Mouse (Mus musculus): Measurements from ENCODE around the gene Frmd4a. TPM values are rescaled to one million over a fixed set of nuclear protein-coding genes. Genes with fewer than 3 reads are reported as not detected.

Gene Frmd4a
- total RNA-seq, 2 experiments from 2014 or later, result 113 to 118 TPM

DNA sequence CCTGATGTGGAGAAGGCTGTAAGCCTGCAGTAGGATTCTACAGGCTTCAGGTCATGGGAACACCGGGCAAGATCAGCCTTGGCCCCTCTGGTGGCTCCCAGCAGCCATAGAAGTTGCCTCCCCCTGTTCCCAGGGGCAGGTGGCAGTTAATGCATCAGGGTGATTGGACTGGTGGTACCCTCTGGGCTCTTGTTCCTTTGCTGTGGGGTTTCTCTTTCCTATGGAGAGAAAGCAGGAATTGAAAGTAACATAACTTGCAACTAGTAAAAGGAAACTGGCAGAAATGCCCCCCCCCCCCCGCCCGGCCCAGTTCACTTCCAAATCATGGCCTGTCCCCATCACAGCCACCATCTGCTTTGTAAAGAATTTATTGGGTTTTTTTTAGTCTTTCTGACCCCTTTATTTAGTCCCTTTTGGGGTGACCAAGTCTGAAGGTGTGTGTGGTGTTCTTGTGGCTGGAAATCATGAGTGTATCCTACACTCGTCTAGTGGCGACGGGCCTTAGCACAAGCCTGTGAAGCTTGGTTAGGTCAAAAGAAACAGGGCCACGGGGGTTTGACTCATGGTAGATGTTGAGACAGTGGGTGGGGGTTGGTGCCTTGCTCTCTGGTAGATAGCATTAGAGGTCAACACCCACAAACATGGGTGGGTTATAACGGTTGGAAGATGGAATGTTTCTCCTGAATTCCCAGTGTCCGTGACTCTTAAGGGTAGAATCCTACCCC lies 549.6 kb downstream of the Frmd4a start:
- intact Hi-C loops (cut with DNase I), result no loop called here
- DNase-seq (ENCODE audit: extremely low spot score in 1 of 2, low spot score in 2 of 2), result no peak

- intact Hi-C loops (cut with DNase I), result no loop called here
- no peak for DNase-seq (ENCODE audit: extremely low spot score in 1 of 2, low spot score in 2 of 2)
These were observed 551.5 kb downstream of the Frmd4a start for GRCm38 (mm10) chr2:4568967-4569366.

- DNase-seq (ENCODE audit: extremely low spot score in 1 of 2, low spot score in 2 of 2), result no peak
- intact Hi-C loops (cut with DNase I), result no loop called here
These were observed 552.8 kb downstream of the Frmd4a start for GRCm38 (mm10) chr2:4570186-4570861.

- intact Hi-C loops (cut with DNase I), result no loop called here
These were observed 555.2 kb downstream of the Frmd4a start for GRCm38 (mm10) chr2:4572498-4573263.

DNA sequence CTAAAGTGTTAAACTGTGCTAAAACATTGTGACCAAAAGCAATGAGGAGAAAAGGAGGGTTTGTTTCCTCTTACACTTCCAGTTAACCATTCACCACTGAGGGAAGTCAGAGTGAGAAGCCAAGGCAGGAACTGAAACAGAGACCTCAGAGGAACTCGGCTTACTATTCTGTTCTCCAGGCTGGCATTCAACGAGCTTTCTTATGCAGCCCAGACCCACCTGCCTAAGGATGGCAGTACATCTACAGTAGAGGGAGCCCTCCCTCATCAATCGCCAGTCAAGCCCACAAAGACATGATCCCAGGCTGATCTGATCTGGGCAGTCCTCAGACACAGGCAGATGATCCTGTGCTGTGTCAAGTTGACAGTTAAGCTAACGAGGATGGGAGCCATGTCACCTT lies 555.9 kb downstream of the Frmd4a start:
- DNase-seq (ENCODE audit: extremely low spot score in 1 of 2, low spot score in 2 of 2), result no peak
- intact Hi-C loops (cut with DNase I), result no loop called here

More at GRCm38 (mm10) chr2:4572498-4573263, 555.2 kb downstream of the Frmd4a start:
- DNase-seq (ENCODE audit: extremely low spot score in 1 of 2, low spot score in 2 of 2), result no peak

- intact Hi-C loops (cut with DNase I), result no loop called here
- DNase-seq (ENCODE audit: extremely low spot score in 1 of 2, low spot score in 2 of 2), result no peak
These were observed 556.7 kb downstream of the Frmd4a start for GRCm38 (mm10) chr2:4574251-4574650.

DNA sequence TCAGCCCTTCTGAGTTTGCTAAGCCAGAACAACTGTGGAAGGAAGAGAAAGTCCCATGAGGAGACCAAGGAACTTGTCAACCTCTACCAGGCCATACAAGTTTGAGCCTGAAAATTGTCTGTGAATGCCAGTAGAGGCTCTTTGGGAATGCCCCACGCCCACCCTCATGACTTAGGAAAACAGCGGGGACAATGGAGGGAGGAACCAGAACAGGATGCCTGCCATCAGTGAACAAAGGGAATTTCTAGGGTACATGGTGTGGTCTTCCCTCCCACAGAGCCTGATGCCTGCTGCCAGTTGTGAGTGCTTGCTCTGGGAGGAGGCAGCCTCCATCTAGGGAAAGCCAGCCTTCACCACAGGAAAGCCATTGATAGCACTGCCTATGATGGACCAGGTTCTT lies 557.6 kb downstream of the Frmd4a start:
- no peak for DNase-seq (ENCODE audit: extremely low spot score in 1 of 2, low spot score in 2 of 2)
- intact Hi-C loops (cut with DNase I), result no loop called here

- no peak for DNase-seq (ENCODE audit: extremely low spot score in 1 of 2, low spot score in 2 of 2)
- intact Hi-C loops (cut with DNase I), result no loop called here
These were observed 558.5 kb downstream of the Frmd4a start for GRCm38 (mm10) chr2:4575975-4576374.

- no peak for DNase-seq (ENCODE audit: extremely low spot score in 1 of 2, low spot score in 2 of 2)
- intact Hi-C loops (cut with DNase I), result no loop called here
These were observed 560.8 kb downstream of the Frmd4a start for GRCm38 (mm10) chr2:4578291-4578690.

DNA sequence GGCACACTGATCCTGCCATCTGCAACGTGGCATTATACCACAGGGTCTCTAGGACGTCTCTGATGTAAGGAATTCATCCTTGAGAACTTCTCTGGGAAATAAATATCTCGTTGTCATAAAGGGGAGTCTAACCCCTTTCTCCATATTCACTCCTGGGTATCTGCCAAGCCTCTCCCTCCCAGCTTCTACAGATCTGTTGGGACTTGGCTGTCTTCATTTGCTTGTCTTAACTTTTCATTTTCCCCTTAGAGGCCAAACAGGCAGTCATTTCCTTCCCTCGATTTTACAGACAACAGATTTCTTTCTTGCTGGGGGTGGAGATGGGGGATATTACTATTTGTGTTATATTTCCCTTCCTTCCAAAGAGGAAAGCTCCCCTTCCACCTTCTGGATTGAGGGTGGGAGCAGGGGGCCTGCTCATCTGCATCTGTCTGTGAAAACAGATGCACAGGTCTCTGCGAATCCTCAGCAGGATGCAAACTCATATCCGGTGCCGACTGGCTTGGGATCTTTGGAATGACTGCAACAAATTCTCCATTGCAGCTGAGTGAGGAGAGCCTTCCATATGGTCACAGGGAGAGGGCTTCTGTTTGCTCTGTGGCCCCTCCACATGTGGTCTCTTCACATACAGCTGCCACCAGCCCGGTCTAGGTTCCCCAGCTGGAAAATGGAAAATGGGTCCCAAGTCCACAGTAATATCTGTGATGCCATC lies 562.0 kb downstream of the Frmd4a start:
- intact Hi-C loops (cut with DNase I), result no loop called here
- no peak for DNase-seq (ENCODE audit: extremely low spot score in 1 of 2, low spot score in 2 of 2)

GRCm38 (mm10) chr2:4580666-4581065 lies 563.1 kb downstream of the Frmd4a start:
- no peak for DNase-seq (ENCODE audit: extremely low spot score in 1 of 2, low spot score in 2 of 2)
- intact Hi-C loops (cut with DNase I), result no loop called here

DNA sequence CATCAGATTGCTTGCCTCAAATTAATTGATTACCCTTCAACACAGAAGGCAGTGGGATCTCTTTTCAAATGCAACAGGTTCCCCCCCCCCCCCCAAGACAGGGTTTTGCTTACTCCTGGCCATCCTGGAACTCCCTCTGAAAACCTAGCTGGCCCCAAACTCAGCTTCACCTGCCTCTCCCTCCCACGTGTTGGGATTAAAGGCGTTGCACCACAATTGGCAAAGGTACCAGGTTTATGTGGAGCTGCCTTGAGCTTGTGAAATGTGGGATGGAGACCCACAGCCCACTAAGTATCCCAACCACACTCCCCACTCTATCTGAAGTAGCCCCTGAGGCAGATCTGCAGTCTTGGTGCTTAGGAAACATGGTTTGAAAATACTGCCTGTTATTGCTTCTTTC lies 565.4 kb downstream of the Frmd4a start:
- DNase-seq (ENCODE audit: extremely low spot score in 1 of 2, low spot score in 2 of 2), result no peak
- intact Hi-C loops (cut with DNase I), result no loop called here

GRCm38 (mm10) chr2:4584252-4584651 lies 566.7 kb downstream of the Frmd4a start:
- intact Hi-C loops (cut with DNase I), result no loop called here
- DNase-seq (ENCODE audit: extremely low spot score in 1 of 2, low spot score in 2 of 2), result no peak

- no peak for DNase-seq (ENCODE audit: extremely low spot score in 1 of 2, low spot score in 2 of 2)
- intact Hi-C loops (cut with DNase I), result no loop called here
These were observed 568.7 kb downstream of the Frmd4a start for GRCm38 (mm10) chr2:4586245-4586644.

DNA sequence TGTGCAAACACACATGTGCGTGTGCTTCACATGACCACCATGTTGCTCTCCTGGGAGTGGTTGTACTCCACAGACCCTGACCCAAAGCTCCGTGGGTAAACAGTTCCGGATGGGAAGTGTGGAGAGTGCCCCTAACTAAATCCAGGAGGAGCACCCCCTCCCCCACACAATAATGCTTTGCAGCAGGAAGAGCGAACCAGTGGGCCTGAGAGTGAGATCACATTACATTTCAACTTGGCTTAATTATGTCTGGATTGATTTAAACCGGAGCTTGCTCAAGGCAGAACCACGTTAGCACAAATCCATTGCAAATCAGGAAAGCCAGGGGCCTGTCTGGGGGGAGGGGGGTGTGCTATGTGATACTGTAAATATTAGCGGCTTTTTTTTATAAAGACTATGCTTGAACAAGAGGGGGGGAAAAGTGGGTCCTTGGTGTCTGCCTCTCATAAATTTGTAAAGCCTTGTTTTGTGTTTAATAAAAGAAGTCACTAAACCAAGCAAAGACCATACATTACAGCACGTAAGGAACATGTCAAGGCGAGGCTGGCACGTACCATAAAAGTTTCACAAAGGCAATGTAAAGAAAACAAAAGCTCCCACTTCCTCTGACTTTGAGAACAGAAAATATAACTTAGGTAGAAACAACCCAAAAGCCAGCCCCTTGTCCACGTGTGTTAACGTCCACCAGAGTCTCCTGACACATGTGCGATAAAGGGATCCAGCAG lies 570.3 kb downstream of the Frmd4a start:
- intact Hi-C loops (cut with DNase I), result no loop called here

GRCm38 (mm10) chr2:4591647-4592046 lies 574.1 kb downstream of the Frmd4a start:
- intact Hi-C loops (cut with DNase I), result no loop called here
- DNase-seq (ENCODE audit: extremely low spot score in 1 of 2, low spot score in 2 of 2), result no peak

More for the DNA sequence above, 570.3 kb downstream of the Frmd4a start:
- DNase-seq (ENCODE audit: extremely low spot score in 1 of 2, low spot score in 2 of 2), result no peak

- intact Hi-C loops (cut with DNase I), result no loop called here
- no peak for DNase-seq (ENCODE audit: extremely low spot score in 1 of 2, low spot score in 2 of 2)
These were observed 575.1 kb downstream of the Frmd4a start for GRCm38 (mm10) chr2:4592666-4593065.

DNA sequence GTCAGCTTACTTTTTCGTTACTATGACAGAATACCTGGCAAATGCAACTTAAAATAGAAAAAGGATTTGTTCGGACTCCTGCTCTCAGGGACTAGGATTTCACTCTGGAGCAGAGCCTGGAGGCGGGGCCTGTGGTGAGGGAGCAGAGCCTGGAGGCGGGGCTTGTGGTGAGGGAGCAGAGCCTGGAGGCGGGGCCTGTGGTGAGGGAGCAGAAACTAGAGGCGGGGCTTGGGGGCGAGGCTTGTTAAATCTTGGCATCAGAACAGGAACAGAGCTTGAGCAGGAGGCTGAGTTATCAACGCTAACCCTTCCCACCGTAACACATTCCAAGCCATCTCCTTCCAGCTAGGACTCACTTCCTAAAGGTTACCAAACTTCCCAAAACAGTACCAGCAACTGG lies 575.9 kb downstream of the Frmd4a start:
- intact Hi-C loops (cut with DNase I), result no loop called here
- DNase-seq (ENCODE audit: extremely low spot score in 1 of 2, low spot score in 2 of 2), result peak in 1 of 2 experiments; percentile 69
